Comparison of ENCODE assay signal across 10 mouse cellular contexts in genomic region chr4:155578336-155579125, GRCm38 (mm10). TPM values are rescaled to one million over a fixed set of nuclear protein-coding genes. Genes with fewer than 3 reads are reported as not detected.
A peak's percentile ranks its signal among the peaks of the same experiment; 100 is the strongest.
DNase-seq lines count a peak whose midpoint lies in the region; ATAC-seq lines count a peak whose summit lies in the region.
"Had no signal": no experiment of that assay in that cellular context is flagged by ENCODE, and none has a peak within 500 bp of the region (broad histone marks: within the 10 kb centered on the region; RNA-seq: fewer than 3 reads in every experiment).

No protein-coding gene starts in this region.

- no peak overlapping the region for H3K4me3 ChIP-seq in kidney, embryonic 16.5 days (ENCODE audit: low read length)
- H3K4me3 ChIP-seq in limb, embryonic 10.5 days: no peak overlapping the region
- H3K4me3 ChIP-seq: neural tube, embryonic 13.5 days had no signal

- ATAC-seq in kidney, embryonic 16.5 days (ENCODE audit: low FRiP score, low TSS enrichment): no peak
- ATAC-seq in megakaryocyte-erythroid progenitor cell, adult 5-6 weeks (replicated peaks; ENCODE audit: low FRiP score, low TSS enrichment, poor library complexity, severe bottlenecking): peak; percentile 21; the same call in 1 of the 2 replicates

- no peaks in the 10 kb centered on the region for H3K9me3 ChIP-seq in kidney, embryonic 16.5 days (ENCODE audit: low read length)
- no peaks in the 10 kb centered on the region for H3K9me3 ChIP-seq in limb, embryonic 10.5 days (replicated peaks)
- H3K9me3 ChIP-seq: neural tube, embryonic 13.5 days had no signal

- H3K36me3 ChIP-seq in kidney, embryonic 16.5 days (ENCODE audit: insufficient read depth, low read length): 0 out of 2 replicates have a peak, but pooled peaks cover 3% of the 10 kb centered on the region
- H3K36me3 ChIP-seq in limb, embryonic 10.5 days: peaks cover 53% of the 10 kb centered on the region

- WGBS in kidney, embryonic 16.5 days: 84% methylated on average over 7 of the region's 7 CpGs
- WGBS in limb, embryonic 10.5 days: 89% methylated on average over 7 of the region's 7 CpGs

- no peak overlapping the region for H3K27ac ChIP-seq in kidney, embryonic 16.5 days (ENCODE audit: low read length)
- no peak overlapping the region for H3K27ac ChIP-seq in limb, embryonic 10.5 days
- H3K27ac ChIP-seq: neural tube, embryonic 13.5 days had no signal

- H3K9ac ChIP-seq in kidney, embryonic 16.5 days (replicated peaks; ENCODE audit: low read length): no peak overlapping the region
- H3K9ac ChIP-seq: neural tube, embryonic 13.5 days had no signal

- no peaks in the 10 kb centered on the region for H3K4me1 ChIP-seq in kidney, embryonic 16.5 days (ENCODE audit: insufficient read depth, low read length)
- no peaks in the 10 kb centered on the region for H3K4me1 ChIP-seq in limb, embryonic 10.5 days
- H3K4me1 ChIP-seq: neural tube, embryonic 13.5 days had no signal

- no peaks in the 10 kb centered on the region for H3K27me3 ChIP-seq in kidney, embryonic 16.5 days (ENCODE audit: insufficient read depth, low read length)
- no peaks in the 10 kb centered on the region for H3K27me3 ChIP-seq in limb, embryonic 10.5 days (ENCODE audit: low read depth, poor library complexity, severe bottlenecking)
- H3K27me3 ChIP-seq: neural tube, embryonic 13.5 days had no signal

- DNase-seq in kidney, adult 18-20 months: peak; percentile 67
- DNase-seq in adrenal gland, adult 2 months: peak; percentile 96
- DNase-seq in heart, adult 9 months (ENCODE audit: low spot score in 2 of 2): peak; percentile 30 to 68
- no peak for DNase-seq in cerebellum, adult 11-12 months
- no peak for DNase-seq in limb, embryonic 10.5 days (ENCODE audit: low spot score)
- DNase-seq in thymus, postnatal 36 days: no peak
- DNase-seq: B cell, adult 2 months had no signal

- H3K4me2 ChIP-seq in kidney, embryonic 16.5 days (replicated peaks; ENCODE audit: low read depth, low read length): no peak overlapping the region
- H3K4me2 ChIP-seq: neural tube, embryonic 13.5 days had no signal

RNA-seq across cellular contexts. Expression of gene Nadk, which starts 16.4 kb away (rescaled TPM):
- polyA plus RNA-seq in kidney, embryonic 16.5 days (2015; fragmentation: Nextera tagmentation; extraction: Ambion mirVana): 107 and 110 TPM in 2 replicates
- total RNA-seq in adrenal gland, adult 2 months (2021): 100 to 1,000 TPM; 184 to 322 TPM
- polyA plus RNA-seq in adrenal gland, adult 2 months (2012; rRNA removed): 297 and 390 TPM in 2 replicates
- total RNA-seq in megakaryocyte-erythroid progenitor cell, adult 5-6 weeks (2014; fragmentation: Nextera tagmentation): 76.3 and 86.5 TPM in 2 replicates
- 49.9 and 65.2 TPM in 2 replicates for total RNA-seq in megakaryocyte-erythroid progenitor cell, adult 5-6 weeks (2017)
- 116 and 119 TPM in 2 replicates for polyA plus RNA-seq in limb, embryonic 10.5 days (2016; fragmentation: Nextera tagmentation; extraction: Ambion mirVana)

RNA-seq across cellular contexts. Expression of gene Slc35e2, which starts 22.7 kb away (rescaled TPM):
- 7.8 and 10.1 TPM in 2 replicates for polyA plus RNA-seq in kidney, embryonic 16.5 days (2015; fragmentation: Nextera tagmentation; extraction: Ambion mirVana)
- total RNA-seq in adrenal gland, adult 2 months (2021): 10 to 100 TPM; 33.6 to 35.9 TPM
- 17.5 and 29.6 TPM in 2 replicates for polyA plus RNA-seq in adrenal gland, adult 2 months (2012; rRNA removed)
- 45.1 and 60.2 TPM in 2 replicates for total RNA-seq in megakaryocyte-erythroid progenitor cell, adult 5-6 weeks (2014; fragmentation: Nextera tagmentation)
- total RNA-seq in megakaryocyte-erythroid progenitor cell, adult 5-6 weeks (2017): 30.4 and 31.1 TPM in 2 replicates
- polyA plus RNA-seq in limb, embryonic 10.5 days (2016; fragmentation: Nextera tagmentation; extraction: Ambion mirVana): 12.2 and 13.6 TPM in 2 replicates

RNA-seq across cellular contexts. Expression of gene Cdk11b, which starts 46.1 kb away (rescaled TPM):
- polyA plus RNA-seq in kidney, embryonic 16.5 days (2015; fragmentation: Nextera tagmentation; extraction: Ambion mirVana): 56.6 and 65.6 TPM in 2 replicates
- 10 to 100 TPM; 41.6 to 46.7 TPM for total RNA-seq in adrenal gland, adult 2 months (2021)
- polyA plus RNA-seq in adrenal gland, adult 2 months (2012; rRNA removed): 11.9 and 18.9 TPM in 2 replicates
- 60.7 and 74.1 TPM in 2 replicates for total RNA-seq in megakaryocyte-erythroid progenitor cell, adult 5-6 weeks (2014; fragmentation: Nextera tagmentation)
- total RNA-seq in megakaryocyte-erythroid progenitor cell, adult 5-6 weeks (2017): 44.7 and 67.9 TPM in 2 replicates
- polyA plus RNA-seq in limb, embryonic 10.5 days (2016; fragmentation: Nextera tagmentation; extraction: Ambion mirVana): 74.1 and 74.8 TPM in 2 replicates

Comparison
In these comparisons a context has a peak if more than half of its experiments do, and no peak if none do; other contexts are left out.
1. DNase-seq: peak in kidney, adult 18-20 months (single experiment), adrenal gland, adult 2 months (single experiment) and heart, adult 9 months (2 of 2); none in cerebellum, adult 11-12 months (single experiment), limb, embryonic 10.5 days (single experiment) and thymus, postnatal 36 days (0 of 2).